Mouse (Mus musculus): Measurements from ENCODE around the gene Tmbim1.
A peak's percentile ranks its signal among the peaks of the same experiment; 100 is the strongest.
"Not testable (repeated sequence)": the region's sequence is repeated elsewhere in the genome, so short reads cannot be mapped to it uniquely, and the experiment has no call there.

The Tmbim1 gene

GRCm38 (mm10) chr1:74326916-74327315, 21.5 kb upstream of the Tmbim1 start:
- DNase-seq: not testable (repeated sequence)

- no peak for DNase-seq
Observed at GRCm38 (mm10) chr1:74321396-74321795, 16.0 kb upstream of the Tmbim1 start.

- DNase-seq: no peak
Observed at GRCm38 (mm10) chr1:74318711-74319110, 13.3 kb upstream of the Tmbim1 start.

- DNase-seq: no peak
Observed at GRCm38 (mm10) chr1:74316114-74316827, 10.8 kb upstream of the Tmbim1 start.

- DNase-seq: no peak
Observed at GRCm38 (mm10) chr1:74314796-74315195, 9.4 kb upstream of the Tmbim1 start.

- DNase-seq: peak; percentile 83 to 84
Observed at GRCm38 (mm10) chr1:74313049-74313692, 7.7 kb upstream of the Tmbim1 start.

GRCm38 (mm10) chr1:74309767-74310166, 4.3 kb upstream of the Tmbim1 start:
- no peak for DNase-seq

GRCm38 (mm10) chr1:74308001-74308964, 2.9 kb upstream of the Tmbim1 start:
- DNase-seq: no peak

GRCm38 (mm10) chr1:74307146-74307545, 1.7 kb upstream of the Tmbim1 start:
- no peak for DNase-seq

- DNase-seq: no peak
Observed at GRCm38 (mm10) chr1:74304946-74305345, 476 bp downstream of the Tmbim1 start.

- no peak for DNase-seq
Observed at GRCm38 (mm10) chr1:74304339-74304790, 1.1 kb downstream of the Tmbim1 start.

GRCm38 (mm10) chr1:74303509-74304338, 1.7 kb downstream of the Tmbim1 start:
- DNase-seq: peak; percentile 45 to 48

- no peak for DNase-seq
Observed at GRCm38 (mm10) chr1:74302835-74303234, 2.6 kb downstream of the Tmbim1 start.

- no peak for DNase-seq
Observed at GRCm38 (mm10) chr1:74302229-74302628, 3.2 kb downstream of the Tmbim1 start.

- DNase-seq: no peak
Observed at GRCm38 (mm10) chr1:74300347-74301110, 4.9 kb downstream of the Tmbim1 start.

- DNase-seq: peak; percentile 51 to 52
Observed at GRCm38 (mm10) chr1:74298996-74299395, 6.4 kb downstream of the Tmbim1 start.

GRCm38 (mm10) chr1:74298157-74298750, 7.2 kb downstream of the Tmbim1 start:
- DNase-seq: no peak

GRCm38 (mm10) chr1:74297269-74297668, 8.2 kb downstream of the Tmbim1 start:
- no peak for DNase-seq

- no peak for DNase-seq
Observed at GRCm38 (mm10) chr1:74296477-74296876, 8.9 kb downstream of the Tmbim1 start.

GRCm38 (mm10) chr1:74295456-74296171, 9.8 kb downstream of the Tmbim1 start:
- DNase-seq: peak; percentile 80 to 84
